Mouse (Mus musculus) heart, adult 2 months (tissue): ENCODE data around the gene Sesn3.

Experiments
- EP300 ChIP-seq: fragments of 200-500 bp; IDR thresholded peaks from 2 replicates; pipeline ENCODE4 v1.6.1; 2011; ENCODE audit warnings: low read depth, low read length, control low read depth; ENCODE audit not compliant: insufficient read depth
- POLR2A ChIP-seq: fragments of 200-500 bp; IDR thresholded peaks from 2 replicates; pipeline ENCODE4 v1.6.1; 2011; ENCODE audit warnings: mild to moderate bottlenecking, low read depth, low read length, control low read depth; ENCODE audit not compliant: insufficient read depth

- TF ChIP-seq EP300: no peak
- no peak for TF ChIP-seq POLR2A
Measured at GRCm38 (mm10) chr9:14335829-14336228, 61.0 kb downstream of the Sesn3 start.
